Mouse (Mus musculus): ENCODE results near the gene Srm. TPM values are rescaled to one million over a fixed set of nuclear protein-coding genes. Genes with fewer than 3 reads are reported as not detected.

Gene Srm
- polyA plus RNA-seq, 1 experiment from 2014 or later: 273 TPM

Other genes starting within 250 kb of the Srm start
- gene Ubiad1, start 146.7 kb upstream of the Srm start, polyA plus RNA-seq (2014; fragmentation: Nextera tagmentation; extraction: Ambion mirVana): 13.3 and 16.7 TPM in 2 replicates
- gene Mtor, start 142.9 kb upstream of the Srm start, polyA plus RNA-seq (2014; fragmentation: Nextera tagmentation; extraction: Ambion mirVana): 16.3 and 20.5 TPM in 2 replicates
- 3.8 and 4.8 TPM in 2 replicates for gene Angptl7, start 91.0 kb upstream of the Srm start, polyA plus RNA-seq (2014; fragmentation: Nextera tagmentation; extraction: Ambion mirVana)
- 80.9 and 90.7 TPM in 2 replicates for gene Exosc10, start 33.1 kb upstream of the Srm start, polyA plus RNA-seq (2014; fragmentation: Nextera tagmentation; extraction: Ambion mirVana)
- 0.25 and 0.29 TPM in 2 replicates for gene Masp2, start 11.1 kb downstream of the Srm start, polyA plus RNA-seq (2014; fragmentation: Nextera tagmentation; extraction: Ambion mirVana)
- gene Tardbp, start 35.5 kb downstream of the Srm start, polyA plus RNA-seq (2014; fragmentation: Nextera tagmentation; extraction: Ambion mirVana): 151 and 156 TPM in 2 replicates
- gene Gm572, start 51.8 kb downstream of the Srm start, polyA plus RNA-seq (2014; fragmentation: Nextera tagmentation; extraction: Ambion mirVana): 0.17 TPM in 1 of 2 replicates, not detected in the other
- gene Casz1, start 212.9 kb downstream of the Srm start, polyA plus RNA-seq (2014; fragmentation: Nextera tagmentation; extraction: Ambion mirVana): 7.8 and 7.9 TPM in 2 replicates